Mouse (Mus musculus): ENCODE measurements around the gene Ppargc1a.

The Ppargc1a gene

GRCm38 (mm10) chr5:51406406-51406805 is 161.1 kb downstream of the Ppargc1a start:
- no peak for DNase-seq
